Mouse (Mus musculus): ENCODE measurements around the gene Rere.
A peak's percentile ranks its signal among the peaks of the same experiment; 100 is the strongest.
"Not testable (repeated sequence)": the region's sequence is repeated elsewhere in the genome, so short reads cannot be mapped to it uniquely, and the experiment has no call there.

Gene Rere

GRCm38 (mm10) chr4:150254416-150254815 lies 27.0 kb upstream of the Rere start:
- DNase-seq (ENCODE audit: low spot score) = no peak

- no peak for DNase-seq (ENCODE audit: low spot score)
Measured at GRCm38 (mm10) chr4:150255181-150255580, 26.3 kb upstream of the Rere start.

- peak; percentile 83 for DNase-seq (ENCODE audit: low spot score)
Measured at GRCm38 (mm10) chr4:150257252-150258204, 23.9 kb upstream of the Rere start.

DNA sequence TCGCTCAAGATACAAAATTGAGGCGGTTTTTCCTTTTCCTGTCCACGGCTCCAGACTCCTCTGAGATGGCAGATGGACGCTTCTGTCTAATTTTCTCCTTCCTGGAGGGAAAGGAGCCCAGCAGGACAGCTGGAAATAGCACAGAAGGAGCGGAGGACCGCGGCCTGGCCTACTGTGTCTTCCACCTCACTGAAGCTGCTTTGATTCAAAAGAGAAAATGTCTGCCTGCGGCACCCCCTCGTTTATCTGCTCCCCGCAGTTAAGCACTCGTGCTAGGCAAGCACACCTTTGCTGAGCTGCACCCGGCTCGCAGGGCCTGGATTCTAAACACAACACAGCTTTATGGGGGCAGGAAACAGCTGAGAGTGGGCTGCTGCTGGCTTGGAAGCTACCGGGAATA lies 23.1 kb upstream of the Rere start:
- no peak for DNase-seq (ENCODE audit: low spot score)

DNA sequence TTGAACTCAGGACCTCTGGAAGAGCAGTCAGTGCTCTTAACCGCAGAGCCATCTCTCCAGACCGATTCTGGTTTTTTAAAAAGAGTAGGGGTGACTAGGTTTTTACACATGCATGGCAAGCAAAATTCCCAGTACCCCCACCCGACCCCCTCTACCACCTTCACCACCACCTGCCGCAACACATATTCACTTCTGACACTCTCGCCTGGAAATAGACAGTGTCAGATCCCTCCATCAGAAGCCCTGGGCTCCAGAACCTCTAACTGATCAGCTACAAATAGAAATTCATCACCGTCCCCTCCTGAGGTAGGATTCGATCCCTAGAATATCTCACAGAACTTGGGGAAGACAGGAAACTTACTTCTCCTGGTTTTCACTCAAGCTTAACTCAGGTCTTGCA lies 21.9 kb upstream of the Rere start:
- DNase-seq (ENCODE audit: low spot score) = no peak

DNA sequence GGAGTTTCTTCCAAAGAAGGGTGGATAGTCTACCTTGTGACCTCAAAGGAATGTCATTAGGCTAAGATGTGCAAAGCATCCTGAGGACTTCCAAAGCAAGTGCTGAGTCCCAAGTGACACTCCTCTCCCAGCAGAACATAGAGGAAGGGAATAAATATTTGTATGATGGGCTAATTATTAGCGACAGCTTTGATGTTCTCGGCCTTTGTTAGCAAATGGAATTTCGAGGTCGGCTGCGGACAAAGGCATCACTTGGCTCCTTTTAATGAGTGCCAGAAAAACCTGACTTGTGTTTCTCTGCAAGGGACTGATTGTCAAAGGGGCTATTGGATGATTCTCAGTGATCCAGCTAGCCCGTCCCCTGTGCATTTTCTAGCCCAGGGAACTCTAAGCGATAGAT lies 21.3 kb upstream of the Rere start:
- DNase-seq (ENCODE audit: low spot score) = no peak

GRCm38 (mm10) chr4:150260745-150261144 lies 20.7 kb upstream of the Rere start:
- no peak for DNase-seq (ENCODE audit: low spot score)

DNA sequence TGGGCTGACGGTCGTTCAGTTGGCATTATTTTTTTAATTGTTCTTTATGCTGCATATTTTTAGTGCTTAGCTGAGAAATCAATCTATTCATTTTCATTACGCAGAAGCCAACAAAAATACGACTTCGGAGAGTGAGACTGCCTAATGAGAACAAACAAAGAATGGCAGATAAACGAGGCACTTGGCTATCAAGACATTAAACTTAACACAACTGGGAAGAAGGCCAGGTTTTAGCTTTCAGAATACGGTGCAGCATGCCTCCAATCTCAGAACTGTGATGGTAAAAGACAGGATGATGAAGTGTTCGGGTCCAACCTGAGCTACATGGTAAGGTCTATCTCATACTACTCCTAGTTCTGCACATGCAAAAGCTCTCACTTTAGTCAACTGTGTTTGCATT lies 19.1 kb upstream of the Rere start:
- no peak for DNase-seq (ENCODE audit: low spot score)

- no peak for DNase-seq (ENCODE audit: low spot score)
Measured at GRCm38 (mm10) chr4:150264903-150265302, 16.5 kb upstream of the Rere start.

DNA sequence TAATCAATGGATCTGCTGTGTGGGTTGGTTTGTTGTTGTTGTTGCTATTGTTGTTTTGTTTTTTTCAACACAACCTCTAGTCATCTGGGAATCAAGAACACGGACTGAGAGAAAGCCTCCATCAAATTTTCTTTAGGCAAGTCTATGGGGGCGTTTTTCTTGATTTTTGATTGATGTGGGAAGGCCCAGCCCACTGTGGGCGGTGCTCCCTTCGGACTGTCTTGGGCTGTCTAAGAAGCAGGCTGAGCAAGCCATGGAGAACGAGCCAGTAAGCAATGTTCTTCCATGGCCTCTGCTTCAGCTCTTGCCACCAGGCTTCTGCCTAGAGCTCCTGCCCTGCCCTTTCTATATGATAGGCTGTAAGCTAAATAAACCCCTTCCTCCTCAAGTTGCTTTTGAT lies 16.0 kb upstream of the Rere start:
- no peak for DNase-seq (ENCODE audit: low spot score)

DNA sequence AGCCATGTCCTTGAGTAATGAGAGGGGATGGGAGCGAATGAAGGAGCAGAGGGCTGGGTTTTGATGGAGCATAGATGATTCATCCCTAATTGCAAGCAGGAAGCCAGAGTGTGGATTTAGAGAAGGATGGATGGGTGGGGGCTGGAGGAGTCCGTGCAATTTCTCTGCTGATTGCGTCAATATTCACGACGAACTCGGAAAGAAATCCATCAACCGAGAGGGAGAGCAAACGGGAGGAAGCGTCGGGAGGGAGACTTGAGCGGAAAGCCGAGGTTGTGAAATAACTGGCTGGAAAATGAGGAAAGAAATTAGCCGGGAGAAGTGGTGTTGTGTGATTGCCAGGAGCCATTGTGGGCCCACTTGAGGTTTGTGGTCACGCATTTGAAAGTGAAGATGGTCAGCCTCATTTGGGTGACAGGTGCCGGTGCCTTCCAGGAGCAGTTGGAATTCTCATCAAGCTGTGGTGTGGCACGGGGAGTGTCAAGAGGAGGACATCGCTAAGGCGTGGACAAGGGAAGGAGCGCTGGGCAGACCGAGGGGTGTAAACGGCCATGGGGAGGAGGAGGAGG lies 14.7 kb upstream of the Rere start:
- DNase-seq (ENCODE audit: low spot score) = no peak

GRCm38 (mm10) chr4:150268674-150269653 lies 12.5 kb upstream of the Rere start:
- DNase-seq (ENCODE audit: low spot score) = no peak

DNA sequence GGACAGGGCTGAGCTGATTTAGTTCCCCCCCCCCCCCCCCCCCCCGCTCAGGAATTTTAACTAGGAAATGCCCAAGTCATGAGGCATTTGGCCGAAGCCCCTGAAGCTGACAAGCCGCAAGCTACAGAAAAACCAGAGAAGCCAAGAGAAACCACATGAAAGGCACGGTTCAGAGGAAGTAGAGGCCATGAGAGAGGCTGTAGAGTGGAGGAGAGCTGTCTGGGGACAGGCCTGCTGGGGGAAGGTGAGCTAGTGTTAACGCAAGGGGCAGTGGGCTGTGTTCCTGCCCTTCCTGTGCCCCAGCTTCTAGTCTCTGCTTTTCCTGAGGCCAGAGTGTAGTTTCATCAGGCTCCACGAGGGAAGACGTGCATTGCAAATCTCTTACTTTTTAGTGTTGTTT lies 11.8 kb upstream of the Rere start:
- peak; percentile 53 for DNase-seq (ENCODE audit: low spot score)

GRCm38 (mm10) chr4:150270718-150271117 lies 10.7 kb upstream of the Rere start:
- DNase-seq (ENCODE audit: low spot score) = not testable (repeated sequence)

DNA sequence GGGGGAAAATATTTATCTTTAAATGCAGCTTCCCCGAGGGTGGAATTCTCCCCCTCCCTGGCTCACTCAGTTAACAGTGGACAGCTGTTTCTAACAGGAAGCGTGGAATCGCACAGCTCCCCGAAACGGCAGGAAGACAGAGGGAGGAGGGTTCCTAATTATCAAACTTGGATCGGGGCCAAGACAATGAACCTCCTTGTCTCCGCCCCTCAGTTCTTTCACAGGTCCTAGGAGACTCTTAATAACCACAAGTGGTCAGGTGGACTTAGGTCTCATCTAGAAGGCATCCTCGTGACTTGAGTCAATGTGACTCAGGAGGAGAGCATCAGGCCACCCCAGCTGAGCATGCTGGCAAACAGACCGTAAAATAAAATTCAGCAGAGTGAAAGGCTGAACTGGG lies 8.7 kb upstream of the Rere start:
- peak; percentile 84 for DNase-seq (ENCODE audit: low spot score)

DNA sequence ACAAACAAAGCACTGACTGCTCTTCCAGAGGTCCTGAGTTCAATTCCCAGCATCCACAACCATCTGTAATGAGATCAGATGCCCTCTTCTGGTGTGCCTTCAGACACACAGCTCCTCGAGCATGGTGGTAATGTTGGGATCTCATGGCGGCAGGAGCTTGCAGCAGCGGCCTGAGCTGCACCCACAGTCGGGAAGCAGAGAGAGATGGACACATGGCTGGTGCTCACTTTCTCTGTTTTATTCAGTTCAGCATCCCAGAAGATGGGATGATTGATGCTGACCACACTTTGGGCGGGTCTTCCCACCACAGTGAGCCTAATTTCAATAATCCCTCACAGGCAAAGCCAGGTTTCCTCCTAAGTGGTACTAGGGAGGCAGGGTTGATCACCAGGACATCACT lies 5.9 kb upstream of the Rere start:
- no peak for DNase-seq (ENCODE audit: low spot score)

- not testable (repeated sequence) for DNase-seq (ENCODE audit: low spot score)
Measured at GRCm38 (mm10) chr4:150279336-150279735, 2.1 kb upstream of the Rere start.

DNA sequence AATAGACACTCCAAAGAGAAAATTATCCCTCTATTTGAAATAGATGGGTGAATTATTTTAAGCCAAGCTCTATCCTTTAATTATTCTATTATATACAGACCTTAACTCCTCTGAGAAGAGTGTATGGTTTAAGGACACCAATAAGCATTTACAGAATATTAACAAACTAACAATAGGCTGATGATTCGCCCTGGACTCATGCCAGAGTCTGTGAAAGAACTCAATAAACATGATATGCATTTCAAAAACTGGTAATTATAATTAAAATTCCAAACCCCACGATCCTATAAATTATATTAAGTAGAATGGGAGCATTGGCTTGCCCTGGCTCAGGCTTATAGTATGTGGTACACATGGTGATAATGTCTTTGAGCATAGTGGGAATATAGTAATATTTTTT lies 1.4 kb upstream of the Rere start:
- DNase-seq (ENCODE audit: low spot score) = no peak

DNA sequence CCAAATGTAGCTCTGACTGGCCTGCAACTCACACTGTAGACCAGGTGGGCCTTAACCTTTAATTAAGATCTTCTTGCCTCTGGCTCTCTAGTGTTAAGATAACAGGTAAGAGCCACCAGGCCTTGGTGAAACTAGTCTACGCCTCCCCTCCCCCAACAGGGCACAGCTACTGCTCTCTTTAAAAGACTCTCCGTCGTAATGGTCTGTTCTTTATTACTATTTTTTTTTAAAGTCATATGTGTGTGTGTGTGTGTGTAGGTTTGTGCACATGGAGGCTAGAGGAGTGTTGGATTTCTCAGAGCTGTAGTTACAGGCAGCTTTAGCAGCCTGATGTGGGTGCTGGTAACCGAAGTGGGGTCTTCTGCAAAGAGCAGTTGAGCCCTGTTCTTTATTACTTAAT lies 987 bp upstream of the Rere start:
- DNase-seq (ENCODE audit: low spot score) = peak; percentile 44

DNA sequence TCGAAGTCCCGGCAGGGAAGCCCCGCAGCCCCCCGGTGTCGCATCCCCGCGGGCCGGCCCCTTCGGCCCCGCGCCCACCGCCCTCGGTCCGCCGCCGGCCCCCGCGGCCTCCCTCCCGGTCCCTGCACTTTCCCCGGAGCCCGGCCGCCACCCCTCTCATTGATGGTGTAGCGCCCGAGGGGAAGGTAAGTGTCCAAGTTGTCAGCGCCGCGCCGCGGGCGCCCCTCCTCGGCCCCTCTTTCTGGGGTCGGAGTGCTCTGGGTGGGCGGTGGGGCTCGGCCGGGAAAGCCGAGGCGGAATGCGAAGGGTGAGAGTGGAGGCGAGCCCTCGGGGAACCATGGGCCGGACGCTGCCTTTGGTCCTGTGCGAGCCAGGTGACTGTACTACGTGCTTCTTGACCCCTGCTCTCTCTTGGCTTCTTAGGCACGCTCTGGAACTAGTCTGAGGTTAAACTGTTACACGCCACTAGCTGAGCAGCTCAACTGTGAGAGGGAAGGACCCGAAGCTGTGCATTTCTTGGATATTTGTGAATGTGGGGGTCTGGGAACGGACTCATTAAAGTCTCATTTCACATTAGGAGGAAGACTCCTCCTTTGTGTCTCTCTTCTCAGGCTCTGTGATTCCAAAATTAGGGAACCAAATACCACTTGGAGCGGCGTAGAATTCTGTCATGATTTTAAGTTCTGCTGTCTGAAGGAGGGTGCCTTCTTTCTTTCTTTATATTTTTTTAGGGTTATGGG lies 615 bp downstream of the Rere start:
- peak; percentile 84 for DNase-seq (ENCODE audit: low spot score)

- DNase-seq (ENCODE audit: low spot score) = no peak
Measured at GRCm38 (mm10) chr4:150282631-150283334, 1.3 kb downstream of the Rere start.

Measured in yolk sac, embryonic 10.5 days (tissue).